Mouse (Mus musculus): ENCODE data around the gene E430018J23Rik.
"Not testable (repeated sequence)": the region's sequence is repeated elsewhere in the genome, so short reads cannot be mapped to it uniquely, and the experiment has no call there.

E430018J23Rik gene

DNA sequence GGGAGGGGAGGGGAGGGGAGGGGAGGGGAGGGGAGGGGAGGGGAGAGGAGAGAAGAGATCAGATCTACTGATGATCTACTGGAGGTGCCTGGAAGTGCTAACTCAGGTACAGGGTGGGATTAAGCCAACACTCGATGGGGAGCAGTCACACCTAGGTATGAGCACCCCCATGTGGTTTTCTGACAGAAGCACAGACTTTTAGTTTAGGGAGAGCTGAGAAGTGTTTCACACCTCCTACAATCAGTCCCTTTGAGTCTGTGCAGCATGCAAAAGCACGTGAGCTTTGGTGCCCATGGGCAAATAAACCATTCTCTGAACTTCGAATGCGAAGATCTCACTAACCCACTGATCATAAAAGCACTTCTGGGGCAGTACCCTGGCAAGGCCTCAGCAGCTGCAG, 51.1 kb downstream of the E430018J23Rik start:
- peak in 1 of 2 experiments; percentile 38 for DNase-seq (ENCODE audit: low read depth in 2 of 2, low spot score in 2 of 2)

DNA sequence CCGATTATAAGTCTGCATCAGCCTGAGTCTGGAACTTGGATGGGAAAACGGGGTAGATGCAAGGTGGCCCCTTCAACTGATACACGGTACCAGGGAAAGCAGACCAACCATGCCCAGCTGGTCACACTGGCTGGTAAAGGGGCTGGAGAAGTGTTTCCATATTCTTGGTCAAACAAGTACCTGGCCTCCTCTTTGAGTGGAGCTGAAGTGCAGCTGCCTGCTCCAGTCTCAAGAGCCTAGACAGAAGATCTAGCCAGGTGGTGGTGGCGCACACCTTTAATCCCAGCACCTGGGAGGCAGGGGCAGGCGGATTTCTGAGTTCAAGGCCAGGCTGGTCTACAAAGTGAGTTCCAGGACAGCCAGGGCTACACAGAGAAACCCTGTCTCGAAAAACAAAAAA, 51.6 kb downstream of the E430018J23Rik start:
- not testable (repeated sequence) for DNase-seq (ENCODE audit: low read depth in 2 of 2, low spot score in 2 of 2)

DNA sequence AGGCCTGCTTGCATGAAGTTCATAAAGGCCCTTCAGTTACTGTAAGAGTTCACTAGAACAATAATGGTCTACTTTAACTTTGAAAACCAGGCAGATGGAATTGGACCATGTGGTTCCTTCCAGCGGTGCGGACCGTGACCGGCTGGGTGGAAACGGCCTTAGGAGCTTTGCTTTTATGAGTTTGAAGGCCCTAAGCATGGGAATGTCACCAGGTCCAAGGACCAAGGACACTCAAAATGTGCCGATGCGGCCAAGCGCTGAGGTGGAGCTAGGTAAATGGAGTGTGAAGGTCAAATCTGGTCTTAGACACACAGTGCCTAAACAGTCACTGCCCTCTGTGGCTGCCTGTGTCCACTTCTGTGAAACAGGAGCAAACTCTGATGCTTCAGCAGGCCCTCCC, 52.1 kb downstream of the E430018J23Rik start:
- no peak for DNase-seq (ENCODE audit: low read depth in 2 of 2, low spot score in 2 of 2)

Measured in CD8-positive naive resting alpha-beta T cell, adult 2 months (primary cell).